Mouse (Mus musculus) liver, postnatal 0 days (tissue): ENCODE data around the gene Tmem192.
"Not testable (repeated sequence)": the region's sequence is repeated elsewhere in the genome, so short reads cannot be mapped to it uniquely, and the experiment has no call there.

Source experiments
- CTCF ChIP-seq: sonication (generic); IDR thresholded peaks from 2 replicates; pipeline ENCODE4 v1.5.1; 2016; ENCODE audit warnings: antibody characterized with exemption, low read depth
- EP300 ChIP-seq: IDR thresholded peaks from 2 replicates; pipeline ENCODE4 v1.6.1; 2016; ENCODE audit warnings: antibody characterized with exemption, low read depth, mild to moderate bottlenecking

DNA sequence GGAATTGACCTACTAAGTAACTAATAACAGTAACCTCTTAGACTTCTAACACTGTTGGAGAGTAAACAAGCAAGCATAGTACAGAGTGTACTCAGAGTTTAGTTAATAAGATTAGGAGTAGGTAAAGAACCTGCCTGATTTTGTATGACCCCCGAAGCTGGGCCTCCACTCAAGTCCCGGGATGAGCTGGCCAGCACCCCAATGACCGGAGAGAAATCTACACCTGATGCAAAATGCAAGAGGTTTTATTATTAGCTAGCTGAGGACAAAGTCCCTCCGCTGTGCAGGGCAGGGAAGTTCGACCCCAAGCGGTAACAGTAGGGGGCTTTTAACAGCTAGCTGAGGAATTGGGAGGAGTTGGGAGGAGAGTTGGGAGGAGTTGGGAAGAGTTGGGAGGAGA is 60.6 kb downstream of the Tmem192 start:
- TF ChIP-seq EP300, CTCF: not testable (repeated sequence)
